Mouse (Mus musculus) embryonic fibroblast, embryonic 13.5 days (primary cell): ENCODE results near the gene Pygm.

ENCODE experiments used
- CTCF ChIP-seq: IDR thresholded peaks from 2 replicates; pipeline ENCODE4 v1.5.1; 2011; ENCODE audit warnings: mild to moderate bottlenecking, control low read depth, low read length, moderate library complexity, borderline replicate concordance; ENCODE audit not compliant: insufficient read depth
- POLR2A ChIP-seq: IDR thresholded peaks from 2 replicates; pipeline ENCODE4 v1.6.1; 2011; ENCODE audit warnings: low read depth, mild to moderate bottlenecking, control low read depth, low read length, moderate library complexity

DNA sequence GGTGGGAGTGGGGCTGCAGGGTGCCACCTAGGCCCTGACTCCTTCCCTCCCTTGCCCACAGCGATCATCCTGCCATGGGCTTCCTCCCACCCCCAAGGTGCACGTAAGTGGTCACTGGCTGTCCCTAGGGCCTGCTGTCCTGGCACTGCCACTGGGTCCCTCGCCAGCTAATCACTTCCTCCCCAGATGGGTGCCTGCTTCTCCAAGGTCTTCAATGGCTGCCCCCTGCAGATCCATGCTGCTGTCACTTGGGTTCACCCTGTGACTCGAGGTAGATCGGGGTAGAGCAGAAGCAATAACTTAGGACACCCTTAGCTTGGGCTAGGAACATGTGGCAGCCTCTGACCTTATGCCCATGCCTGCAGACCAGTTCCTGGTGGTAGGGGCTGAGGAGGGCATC lies 38.2 kb upstream of the Pygm start:
- TF ChIP-seq CTCF (no peak), POLR2A (no peak)
